In genomic region chr14:59200711-59201603, GRCm38 (mm10) we compare ENCODE assay signal across 7 mouse cellular contexts. TPM values are rescaled to one million over a fixed set of nuclear protein-coding genes. Genes with fewer than 3 reads are reported as not detected.
A peak's percentile ranks its signal among the peaks of the same experiment; 100 is the strongest.
DNase-seq lines count a peak whose midpoint lies in the region; ATAC-seq and TF ChIP-seq lines count a peak whose summit lies in the region.

TSS of gene Rcbtb1 (plus strand) at chr14:59201209.

- peak within 1 kb of the TSS; percentile 84 for H3K4me2 ChIP-seq in embryonic facial prominence, embryonic 13.5 days
- peak within 1 kb of the TSS; percentile 71 for H3K4me2 ChIP-seq in limb, embryonic 12.5 days
- H3K4me2 ChIP-seq in midbrain, embryonic 15.5 days, result peak within 1 kb of the TSS; percentile 86

- H3K36me3 ChIP-seq in embryonic facial prominence, embryonic 13.5 days, result no peaks in the 10 kb centered on the region
- H3K36me3 ChIP-seq in kidney, adult 2 months (ENCODE audit: control insufficient read depth, insufficient read depth, low read length), result no peaks in the 10 kb centered on the region
- H3K36me3 ChIP-seq in limb, embryonic 12.5 days, result no peaks in the 10 kb centered on the region
- no peaks in the 10 kb centered on the region for H3K36me3 ChIP-seq in midbrain, embryonic 15.5 days (replicated peaks)
- no peaks in the 10 kb centered on the region for H3K36me3 ChIP-seq in spleen, adult 2 months (ENCODE audit: control insufficient read depth, insufficient read depth, low read length)

- DNase-seq in adrenal gland, postnatal 36 days, result peak; percentile 96 to 97
- peak; percentile 92 to 96 for DNase-seq in heart, adult 18-20 months
- peak; percentile 97 for DNase-seq in kidney, adult 2 months
- DNase-seq in spleen, adult 2 months (ENCODE audit: low read depth in 1 of 2, low spot score in 2 of 2), result peak; percentile 81 to 91

- H3K27me3 ChIP-seq in embryonic facial prominence, embryonic 13.5 days, result no peaks in the 10 kb centered on the region
- no peaks in the 10 kb centered on the region for H3K27me3 ChIP-seq in kidney, adult 2 months (replicated peaks; ENCODE audit: control insufficient read depth, insufficient read depth, low read length)
- H3K27me3 ChIP-seq in limb, embryonic 12.5 days, result no peaks in the 10 kb centered on the region
- H3K27me3 ChIP-seq in midbrain, embryonic 15.5 days (replicated peaks), result no peaks in the 10 kb centered on the region
- no peaks in the 10 kb centered on the region for H3K27me3 ChIP-seq in spleen, adult 2 months (ENCODE audit: control insufficient read depth, insufficient read depth, low read length)

- peak within 1 kb of the TSS; percentile 95 for H3K9ac ChIP-seq in embryonic facial prominence, embryonic 13.5 days
- H3K9ac ChIP-seq in limb, embryonic 12.5 days (replicated peaks), result peak within 1 kb of the TSS; percentile 96
- peak within 1 kb of the TSS; percentile 76 for H3K9ac ChIP-seq in midbrain, embryonic 15.5 days

- peak within 1 kb of the TSS; percentile 98 for H3K27ac ChIP-seq in embryonic facial prominence, embryonic 13.5 days
- H3K27ac ChIP-seq in kidney, adult 2 months (ENCODE audit: insufficient read depth, low read depth, low read length), result peak within 1 kb of the TSS; percentile 87
- H3K27ac ChIP-seq in limb, embryonic 12.5 days, result peak within 1 kb of the TSS; percentile 98
- H3K27ac ChIP-seq in midbrain, embryonic 15.5 days, result peak within 1 kb of the TSS; percentile 98
- H3K27ac ChIP-seq in spleen, adult 2 months (ENCODE audit: insufficient read depth, low read length), result peak within 1 kb of the TSS; percentile 93

- peaks cover 30% of the 10 kb centered on the region for H3K4me1 ChIP-seq in embryonic facial prominence, embryonic 13.5 days
- H3K4me1 ChIP-seq in kidney, adult 2 months (ENCODE audit: control insufficient read depth, insufficient read depth, low read length), result no peaks in the 10 kb centered on the region; the same call in 1 of the 2 replicates
- H3K4me1 ChIP-seq in limb, embryonic 12.5 days (replicated peaks), result peaks cover 32% of the 10 kb centered on the region
- peaks cover 37% of the 10 kb centered on the region for H3K4me1 ChIP-seq in midbrain, embryonic 15.5 days
- H3K4me1 ChIP-seq in spleen, adult 2 months (ENCODE audit: control insufficient read depth, insufficient read depth, insufficient read length), result no peaks in the 10 kb centered on the region

- peak; percentile 29; the same call in 1 of the 2 replicates for TF ChIP-seq CTCF in kidney, adult 2 months (conservative IDR thresholded peaks at IDR 0.05; ENCODE audit: insufficient read depth, insufficient read length, low read depth, low read length)
- 0 out of 2 replicates have a peak, but pooled peaks have one; percentile 3 for TF ChIP-seq CTCF in spleen, adult 2 months (IDR thresholded peaks at IDR 0.05; ENCODE audit: extremely low read depth, insufficient read depth, insufficient read length, insufficient replicate concordance)

- ATAC-seq in embryonic facial prominence, embryonic 13.5 days (ENCODE audit: insufficient number of reproducible peaks, insufficient read depth, low FRiP score, low TSS enrichment, low read depth), result peak; percentile 94
- ATAC-seq in limb, embryonic 12.5 days (ENCODE audit: insufficient number of reproducible peaks, insufficient read depth, low FRiP score, low TSS enrichment, low read depth), result peak; percentile 96
- peak; percentile 96 for ATAC-seq in midbrain, embryonic 15.5 days (replicated peaks)

- WGBS in embryonic facial prominence, embryonic 13.5 days, result under 1% methylated on average over 96 of the region's 96 CpGs
- WGBS in kidney, adult 2 months, result under 1% methylated on average over 96 of the region's 96 CpGs
- WGBS in limb, embryonic 12.5 days, result under 1% methylated on average over 93 of the region's 96 CpGs
- WGBS in midbrain, embryonic 15.5 days, result under 1% methylated on average over 96 of the region's 96 CpGs
- WGBS in spleen, adult 2 months, result under 1% methylated on average over 93 of the region's 96 CpGs

- peak within 1 kb of the TSS; percentile 84 for H3K4me3 ChIP-seq in embryonic facial prominence, embryonic 13.5 days
- H3K4me3 ChIP-seq in kidney, adult 2 months (ENCODE audit: insufficient read depth, low read depth, low read length), result peak within 1 kb of the TSS; percentile 86
- peak within 1 kb of the TSS; percentile 82 for H3K4me3 ChIP-seq in limb, embryonic 12.5 days (replicated peaks)
- peak within 1 kb of the TSS; percentile 74 for H3K4me3 ChIP-seq in midbrain, embryonic 15.5 days
- H3K4me3 ChIP-seq in spleen, adult 2 months (ENCODE audit: extremely low read depth, insufficient read depth, insufficient read length), result peak within 1 kb of the TSS; percentile 97

- TF ChIP-seq POLR2A in kidney, adult 2 months (IDR thresholded peaks at IDR 0.05; ENCODE audit: low read depth, low read length), result no peak
- peak; percentile 39 for TF ChIP-seq POLR2A in spleen, adult 2 months (IDR thresholded peaks at IDR 0.05; ENCODE audit: low read depth, low read length)

- H3K9me3 ChIP-seq in embryonic facial prominence, embryonic 13.5 days, result no peaks in the 10 kb centered on the region
- H3K9me3 ChIP-seq in limb, embryonic 12.5 days, result no peaks in the 10 kb centered on the region
- no peaks in the 10 kb centered on the region for H3K9me3 ChIP-seq in midbrain, embryonic 15.5 days

RNA-seq across cellular contexts. Expression of gene Rcbtb1, which starts in this region (rescaled TPM):
- total RNA-seq in adrenal gland, postnatal 36 days (2021), result 10 to 100 TPM; 23.1 to 37.5 TPM
- 71.8 and 78.0 TPM in 2 replicates for polyA plus RNA-seq in embryonic facial prominence, embryonic 13.5 days (2015; fragmentation: Nextera tagmentation; extraction: Ambion mirVana)
- total RNA-seq in heart, adult 18-20 months (2021), result 10 to 100 TPM; 13.7 to 14.2 TPM
- polyA plus RNA-seq in kidney, adult 2 months (2012; rRNA removed), result 11.9 and 13.2 TPM in 2 replicates
- 113 and 115 TPM in 2 replicates for polyA plus RNA-seq in limb, embryonic 12.5 days (2016; fragmentation: Nextera tagmentation; extraction: Ambion mirVana)
- polyA plus RNA-seq in midbrain, embryonic 15.5 days (2015; fragmentation: Nextera tagmentation; extraction: Ambion mirVana), result 60.9 and 63.7 TPM in 2 replicates
- polyA plus RNA-seq in spleen, adult 2 months (2012; rRNA removed), result 9.9 and 10.9 TPM in 2 replicates

Comparison
In these comparisons a context has a peak if more than half of its experiments do, and no peak if none do; other contexts are left out.
1. Peak in every context shown above with its lines: DNase-seq, ATAC-seq, H3K4me3 ChIP-seq and H3K27ac ChIP-seq.